ENCODE assay signal across 10 mouse cellular contexts in the genomic region with DNA sequence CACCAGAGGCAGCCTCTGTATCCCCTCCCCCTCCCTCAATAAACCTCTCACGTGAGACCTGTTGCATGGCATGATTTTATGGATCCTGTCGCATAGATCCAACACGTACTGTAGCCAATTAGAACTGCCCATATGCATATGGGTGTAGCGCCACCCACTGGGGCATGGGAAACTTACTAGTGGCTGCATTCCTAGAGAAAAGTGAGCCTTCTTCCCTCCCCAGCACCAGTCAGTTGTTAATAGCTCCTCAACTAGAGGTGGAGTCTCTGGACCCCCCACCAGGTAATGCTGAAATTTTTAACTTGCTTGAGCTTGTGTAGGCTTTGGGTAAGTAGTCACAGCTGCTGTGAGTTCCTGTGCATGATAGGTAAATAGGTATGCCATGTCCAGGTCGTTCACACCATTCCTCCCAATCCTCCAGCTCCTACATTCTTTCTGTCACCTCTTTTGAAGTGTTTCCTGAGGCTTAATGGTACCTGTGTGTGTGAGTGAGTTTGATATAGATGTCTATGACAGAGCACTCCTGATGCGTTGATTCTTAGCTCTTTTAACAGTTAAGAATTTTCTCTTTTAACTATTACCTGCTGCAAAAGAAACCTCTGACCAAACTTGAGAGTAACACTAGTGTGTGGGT.
DNase-seq lines count a peak whose midpoint lies in the region; ATAC-seq and TF ChIP-seq lines count a peak whose summit lies in the region.
"Had no signal": no experiment of that assay in that cellular context is flagged by ENCODE, and none has a peak within 500 bp of the region (broad histone marks: within the 10 kb centered on the region; RNA-seq: fewer than 3 reads in every experiment).

No protein-coding gene starts in this region.

- H3K27me3 ChIP-seq in heart, adult 2 months (ENCODE audit: control insufficient read depth, insufficient read depth, low read length): no peaks in the 10 kb centered on the region
- H3K27me3 ChIP-seq in heart, embryonic 11.5 days (ENCODE audit: control insufficient read depth, insufficient read depth, low read length): no peaks in the 10 kb centered on the region
- H3K27me3 ChIP-seq in midbrain, embryonic 14.5 days (ENCODE audit: control insufficient read depth, insufficient read depth, low read length): no peaks in the 10 kb centered on the region
- H3K27me3 ChIP-seq in midbrain, embryonic 13.5 days: no peaks in the 10 kb centered on the region
- H3K27me3 ChIP-seq: embryonic facial prominence, embryonic 15.5 days had no signal

- WGBS in heart, adult 2 months: 19% methylated on average over 6 of the region's 6 CpGs
- WGBS in heart, embryonic 11.5 days (ENCODE audit: insufficient replicate concordance): 19% methylated on average over 6 of the region's 6 CpGs
- 42% methylated on average over 6 of the region's 6 CpGs for WGBS in midbrain, embryonic 14.5 days
- WGBS in midbrain, embryonic 13.5 days: 29% methylated on average over 6 of the region's 6 CpGs

- H3K27ac ChIP-seq in heart, adult 2 months: no peak overlapping the region
- no peak overlapping the region for H3K27ac ChIP-seq in heart, embryonic 11.5 days (ENCODE audit: low read depth, low read length)
- H3K27ac ChIP-seq in midbrain, embryonic 14.5 days (replicated peaks; ENCODE audit: low read depth, low read length): no peak overlapping the region
- H3K27ac ChIP-seq in midbrain, embryonic 13.5 days: no peak overlapping the region
- H3K27ac ChIP-seq: embryonic facial prominence, embryonic 15.5 days had no signal

- no peak overlapping the region for H3K4me3 ChIP-seq in heart, adult 2 months
- H3K4me3 ChIP-seq in heart, embryonic 11.5 days (ENCODE audit: low read depth, low read length): no peak overlapping the region
- H3K4me3 ChIP-seq in midbrain, embryonic 14.5 days (replicated peaks; ENCODE audit: low read depth, low read length): no peak overlapping the region
- no peak overlapping the region for H3K4me3 ChIP-seq in midbrain, embryonic 13.5 days (replicated peaks)
- H3K4me3 ChIP-seq: embryonic facial prominence, embryonic 15.5 days had no signal

- TF ChIP-seq POLR2A in heart, adult 2 months (IDR thresholded peaks at IDR 0.05; ENCODE audit: insufficient read depth, low read depth, low read length): no peak

- intact Hi-C loops in heart, adult 2 months (cut with DNase I): no loop called here

- no peaks in the 10 kb centered on the region for H3K79me2 ChIP-seq in heart, adult 2 months (replicated peaks; ENCODE audit: control insufficient read depth, insufficient read depth, low read length)

- no peaks in the 10 kb centered on the region for H3K36me3 ChIP-seq in heart, adult 2 months (ENCODE audit: control insufficient read depth, insufficient read depth, low read length)
- H3K36me3 ChIP-seq in heart, embryonic 11.5 days (ENCODE audit: control insufficient read depth, insufficient read depth, low read length): no peaks in the 10 kb centered on the region
- no peaks in the 10 kb centered on the region for H3K36me3 ChIP-seq in midbrain, embryonic 14.5 days (ENCODE audit: control insufficient read depth, insufficient read depth, low read length)
- no peaks in the 10 kb centered on the region for H3K36me3 ChIP-seq in midbrain, embryonic 13.5 days
- H3K36me3 ChIP-seq: embryonic facial prominence, embryonic 15.5 days had no signal

- ATAC-seq in heart, embryonic 11.5 days (replicated peaks; ENCODE audit: insufficient number of reproducible peaks, low FRiP score, low TSS enrichment): no peak
- ATAC-seq in midbrain, embryonic 14.5 days (ENCODE audit: low FRiP score, low TSS enrichment): no peak
- no peak for ATAC-seq in midbrain, embryonic 13.5 days
- ATAC-seq in activated CD4-positive, CD25-positive, alpha-beta regulatory T cell, adult 4 months: no peak

- H3K9ac ChIP-seq in heart, adult 2 months (ENCODE audit: low read depth, low read length): no peak overlapping the region
- H3K9ac ChIP-seq in heart, embryonic 11.5 days (ENCODE audit: low read depth, low read length): no peak overlapping the region
- H3K9ac ChIP-seq in midbrain, embryonic 14.5 days (replicated peaks; ENCODE audit: low read length): no peak overlapping the region
- no peak overlapping the region for H3K9ac ChIP-seq in midbrain, embryonic 13.5 days (replicated peaks)
- H3K9ac ChIP-seq: embryonic facial prominence, embryonic 15.5 days had no signal

- DNase-seq in heart, adult 2 months: no peak
- peak; percentile 4 for DNase-seq in midbrain, embryonic 14.5 days
- peak; percentile 40 for DNase-seq in embryo, embryonic 10.5 days (ENCODE audit: low spot score)
- peak; percentile 18 for DNase-seq in retina, embryonic 14.5 days (ENCODE audit: low spot score)
- DNase-seq in frontal cortex, adult 2 months (ENCODE audit: extremely low spot score in 1 of 2, low spot score in 1 of 2): no peak
- DNase-seq: lung, postnatal 36 days had no signal

- TF ChIP-seq CTCF in heart, adult 2 months (IDR thresholded peaks at IDR 0.05): peak; percentile 27; the same call in 1 of the 2 replicates

- H3K4me2 ChIP-seq in heart, embryonic 11.5 days: no peak overlapping the region
- H3K4me2 ChIP-seq in midbrain, embryonic 14.5 days (ENCODE audit: low read length): no peak overlapping the region
- H3K4me2 ChIP-seq in midbrain, embryonic 13.5 days (replicated peaks): no peak overlapping the region
- H3K4me2 ChIP-seq: embryonic facial prominence, embryonic 15.5 days had no signal

- H3K9me3 ChIP-seq in heart, embryonic 11.5 days (replicated peaks; ENCODE audit: control insufficient read depth, low read length): no peaks in the 10 kb centered on the region
- H3K9me3 ChIP-seq in midbrain, embryonic 14.5 days (ENCODE audit: control insufficient read depth, low read length): no peaks in the 10 kb centered on the region
- no peaks in the 10 kb centered on the region for H3K9me3 ChIP-seq in midbrain, embryonic 13.5 days
- H3K9me3 ChIP-seq: embryonic facial prominence, embryonic 15.5 days had no signal

- no peaks in the 10 kb centered on the region for H3K4me1 ChIP-seq in heart, adult 2 months (ENCODE audit: control insufficient read depth, insufficient read depth, low read length)
- H3K4me1 ChIP-seq in heart, embryonic 11.5 days (ENCODE audit: control insufficient read depth, insufficient read depth, low read length): no peaks in the 10 kb centered on the region
- no peaks in the 10 kb centered on the region for H3K4me1 ChIP-seq in midbrain, embryonic 14.5 days (ENCODE audit: control insufficient read depth, insufficient read depth, low read length)
- H3K4me1 ChIP-seq in midbrain, embryonic 13.5 days (replicated peaks): no peaks in the 10 kb centered on the region
- H3K4me1 ChIP-seq: embryonic facial prominence, embryonic 15.5 days had no signal

- no peak for TF ChIP-seq EP300 in heart, adult 2 months (IDR thresholded peaks at IDR 0.05; ENCODE audit: insufficient read depth, low read depth, low read length)

Comparison
In these comparisons a context has a peak if more than half of its experiments do, and no peak if none do; other contexts are left out.
1. DNase-seq: peak in midbrain, embryonic 14.5 days (single experiment), embryo, embryonic 10.5 days (single experiment) and retina, embryonic 14.5 days (single experiment); none in heart, adult 2 months (0 of 2) and frontal cortex, adult 2 months (0 of 2).